Mouse (Mus musculus): ENCODE measurements around the gene Eif5.
A peak's percentile ranks its signal among the peaks of the same experiment; 100 is the strongest.
"Not testable (repeated sequence)": the region's sequence is repeated elsewhere in the genome, so short reads cannot be mapped to it uniquely, and the experiment has no call there.

Eif5 gene

DNA sequence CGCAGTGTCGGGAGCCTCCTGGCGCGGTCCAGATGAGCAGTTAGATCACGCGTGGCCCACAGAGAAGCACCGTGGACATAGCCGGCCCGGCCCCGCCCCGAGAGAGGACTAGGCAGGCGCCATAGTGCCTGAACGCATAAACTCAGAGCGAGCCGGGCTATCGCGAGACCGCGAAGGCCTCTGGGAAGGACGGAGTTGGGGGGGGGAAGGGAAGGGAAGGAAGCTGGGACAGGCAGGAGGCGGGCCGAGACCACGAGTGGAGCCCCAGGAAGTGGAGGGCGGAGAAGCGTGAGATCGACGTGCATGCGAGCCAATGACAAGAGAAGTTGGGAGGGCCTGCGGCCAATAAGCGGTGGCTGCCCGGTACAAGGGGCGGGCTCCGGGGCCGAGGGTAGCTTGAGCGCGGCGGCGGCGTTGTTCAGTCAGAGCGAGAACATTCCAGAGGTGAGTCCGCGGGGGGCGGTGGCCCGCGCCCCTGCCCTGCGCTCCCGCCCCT lies at the start of gene Eif5:
TSS of gene Eif5 (plus strand) at position 221 of the 496 bp plus-strand sequence.
- peak; percentile 99 for DNase-seq (ENCODE audit: low spot score in 2 of 2)

DNA sequence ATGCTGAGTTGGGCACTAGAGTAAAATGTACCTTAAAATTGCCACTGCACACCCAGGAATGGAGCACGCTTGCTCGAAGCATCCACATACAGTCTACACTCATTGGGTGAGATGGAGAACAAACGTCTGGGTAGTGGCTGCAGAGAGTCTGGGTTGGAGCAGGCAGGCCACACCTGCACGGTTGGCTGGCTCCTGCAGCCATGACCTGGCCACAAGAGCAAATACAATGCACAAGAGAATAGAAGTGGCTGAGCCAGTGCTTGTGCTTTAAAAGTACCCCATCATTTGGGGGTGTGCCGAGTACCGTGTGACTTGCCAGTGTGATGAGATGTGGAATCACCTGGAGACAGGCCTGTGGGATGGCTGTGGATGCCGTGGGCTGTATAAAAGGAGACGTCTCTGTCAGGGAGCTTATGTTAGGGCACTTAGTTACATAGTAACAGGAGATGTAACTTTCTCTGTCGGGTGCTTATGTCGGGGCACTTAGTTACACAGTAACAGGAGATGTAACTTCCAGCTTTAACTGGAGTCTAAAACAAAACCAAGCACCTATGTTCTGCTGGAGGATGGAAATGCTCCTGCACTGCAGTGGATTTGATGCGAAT lies 48.5 kb upstream of the Eif5 start:
- DNase-seq (ENCODE audit: low spot score in 2 of 2): no peak

DNA sequence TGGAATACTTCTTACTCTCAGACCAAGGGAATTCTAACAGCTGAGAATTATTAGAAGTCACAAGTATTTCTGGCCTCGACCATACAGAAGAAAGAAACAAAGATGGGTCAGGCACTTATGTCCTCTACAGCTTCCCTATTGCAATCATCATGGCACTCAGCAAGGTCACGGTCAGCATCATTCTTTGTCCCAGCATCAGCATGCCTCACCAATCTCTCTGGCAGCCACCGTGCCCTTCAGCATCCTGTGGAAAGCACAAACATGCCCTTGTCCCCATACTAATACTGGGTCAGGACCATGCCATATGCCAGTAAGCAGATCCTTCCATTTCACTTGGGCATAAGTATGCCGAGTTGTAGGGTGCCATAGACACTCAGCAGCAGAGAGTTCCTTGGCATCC lies 42.9 kb upstream of the Eif5 start:
- no peak for DNase-seq (ENCODE audit: low spot score in 2 of 2)

- no peak for DNase-seq (ENCODE audit: low spot score in 2 of 2)
Observed at GRCm38 (mm10) chr12:111497076-111497475, 40.7 kb upstream of the Eif5 start.

DNA sequence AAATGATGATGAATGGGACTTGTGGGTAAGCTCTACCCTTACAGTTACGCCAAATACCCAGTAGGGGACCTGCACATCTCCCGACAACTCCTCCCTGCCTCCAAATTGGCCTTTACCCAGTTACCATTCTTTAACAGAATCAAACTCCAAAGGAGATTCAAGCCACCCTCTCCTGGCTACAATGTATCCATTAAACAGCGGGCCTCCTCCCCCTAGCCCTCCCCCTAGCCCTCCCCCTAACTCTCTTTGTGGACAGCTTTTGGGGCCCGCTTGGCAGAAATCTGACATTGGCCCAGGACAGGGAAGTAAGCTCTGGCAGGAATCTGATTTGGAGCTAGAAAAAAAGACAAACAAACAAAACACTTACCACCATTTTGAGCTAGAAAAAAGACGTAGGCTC lies 38.2 kb upstream of the Eif5 start:
- DNase-seq (ENCODE audit: low spot score in 2 of 2): no peak

- DNase-seq (ENCODE audit: low spot score in 2 of 2): no peak
Observed at GRCm38 (mm10) chr12:111500725-111501124, 37.1 kb upstream of the Eif5 start.

GRCm38 (mm10) chr12:111503063-111503567 lies 34.7 kb upstream of the Eif5 start:
- DNase-seq (ENCODE audit: low spot score in 2 of 2): no peak

- DNase-seq (ENCODE audit: low spot score in 2 of 2): no peak
Observed at GRCm38 (mm10) chr12:111503571-111503970, 34.2 kb upstream of the Eif5 start.

DNA sequence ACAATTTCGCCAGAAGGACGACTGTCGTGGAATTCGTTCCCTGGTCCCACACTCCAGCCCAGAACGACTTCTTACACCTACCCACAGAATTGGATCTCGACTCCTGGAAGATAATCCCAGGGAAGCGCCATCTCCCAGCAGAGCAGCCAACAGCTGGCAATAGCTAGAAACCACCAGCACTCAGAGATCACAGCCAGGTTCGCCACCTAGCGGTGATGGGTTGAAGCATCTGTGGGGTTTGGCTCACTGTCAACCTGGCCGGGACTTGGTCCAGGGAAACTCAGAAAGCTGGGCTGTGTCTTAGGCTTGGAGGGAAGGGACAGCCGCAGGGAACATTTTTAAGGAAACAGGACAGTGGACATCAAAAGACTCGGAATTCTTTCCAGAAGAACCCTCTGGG lies 32.9 kb upstream of the Eif5 start:
- peak; percentile 89 to 93 for DNase-seq (ENCODE audit: low spot score in 2 of 2)

GRCm38 (mm10) chr12:111507001-111507400 lies 30.8 kb upstream of the Eif5 start:
- no peak for DNase-seq (ENCODE audit: low spot score in 2 of 2)

DNA sequence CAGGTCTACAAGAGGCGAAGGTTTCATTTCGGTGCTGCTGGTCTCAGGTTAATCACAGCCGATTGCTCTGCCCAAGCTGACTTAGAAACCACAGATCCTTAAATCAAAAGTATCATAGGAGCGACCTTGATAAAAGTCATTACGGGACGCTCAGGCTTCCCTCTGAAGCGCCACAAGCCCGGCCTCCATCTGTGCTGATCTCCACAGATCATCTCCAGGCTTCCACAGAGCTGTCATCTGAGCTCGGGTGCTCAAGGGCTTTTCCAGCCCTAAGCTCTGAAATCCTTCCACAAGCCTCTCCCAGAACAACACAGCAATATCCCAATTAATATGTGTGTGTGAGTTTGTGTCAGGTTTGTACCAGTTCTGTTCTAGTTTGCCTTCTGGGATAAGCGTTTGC lies 29.9 kb upstream of the Eif5 start:
- DNase-seq (ENCODE audit: low spot score in 2 of 2): no peak

DNA sequence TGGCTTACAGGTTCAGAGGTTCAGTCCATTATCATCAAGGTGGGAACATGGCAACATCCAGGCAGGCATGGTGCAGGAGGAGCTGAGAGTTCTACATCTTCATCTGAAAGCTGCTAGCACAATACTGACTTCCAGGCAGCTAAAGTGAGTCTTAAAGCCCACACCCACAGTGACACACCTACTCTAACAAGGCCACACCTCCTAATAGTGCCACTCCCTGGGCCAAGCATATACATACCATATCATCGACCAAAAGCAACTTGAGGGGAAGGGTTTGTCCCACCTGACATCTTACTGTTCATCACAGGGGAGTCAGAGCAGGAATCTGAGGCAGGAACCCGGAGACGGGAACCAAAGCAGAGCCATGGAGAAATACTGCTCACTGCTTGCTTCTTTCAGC lies 29.4 kb upstream of the Eif5 start:
- not testable (repeated sequence) for DNase-seq (ENCODE audit: low spot score in 2 of 2)

DNA sequence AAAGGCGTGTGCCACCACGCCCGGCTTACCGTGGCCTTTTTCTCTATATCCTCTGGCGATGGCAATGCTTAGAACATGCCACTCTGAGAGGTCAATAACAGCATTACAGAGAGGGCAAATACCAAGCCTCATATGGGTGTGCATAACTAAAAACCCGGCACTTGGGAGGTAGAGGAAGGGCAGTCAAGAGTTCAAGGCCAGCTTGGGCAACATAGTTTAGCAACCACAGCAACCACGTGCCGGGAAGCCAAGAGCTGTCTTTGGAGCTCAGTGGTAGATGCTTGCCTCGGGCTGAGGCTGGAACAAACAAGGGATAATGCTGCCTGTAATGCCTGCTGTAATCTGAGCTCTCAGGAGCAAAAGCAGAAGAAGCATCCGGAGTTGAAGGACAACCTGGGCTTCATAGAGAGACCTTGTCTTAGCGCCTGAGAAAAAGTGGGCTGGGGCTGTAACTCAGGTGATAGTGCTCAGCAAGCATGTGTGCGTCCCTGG lies 25.2 kb upstream of the Eif5 start:
- no peak for DNase-seq (ENCODE audit: low spot score in 2 of 2)

DNA sequence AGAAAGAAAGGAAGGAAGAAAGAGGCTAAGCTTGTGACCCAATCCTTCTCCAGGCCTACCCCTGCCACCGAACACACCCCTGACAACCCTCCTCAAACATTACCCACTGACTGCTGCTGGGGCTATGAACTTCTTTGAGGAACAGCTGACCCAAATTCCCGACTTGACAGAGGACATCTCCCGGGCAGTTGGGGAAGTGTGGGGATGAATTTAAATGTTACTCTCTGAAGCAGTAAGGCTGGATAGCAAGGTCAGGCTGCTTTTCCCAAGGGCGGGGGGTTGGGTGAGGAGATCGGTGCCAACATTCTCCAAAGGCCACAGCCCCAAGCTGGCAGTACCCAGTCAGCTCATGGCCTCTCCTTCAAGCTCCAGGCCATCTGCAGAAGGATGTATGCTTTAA lies 24.1 kb upstream of the Eif5 start:
- no peak for DNase-seq (ENCODE audit: low spot score in 2 of 2)

GRCm38 (mm10) chr12:111514231-111514792 lies 23.5 kb upstream of the Eif5 start:
- no peak for DNase-seq (ENCODE audit: low spot score in 2 of 2)

DNA sequence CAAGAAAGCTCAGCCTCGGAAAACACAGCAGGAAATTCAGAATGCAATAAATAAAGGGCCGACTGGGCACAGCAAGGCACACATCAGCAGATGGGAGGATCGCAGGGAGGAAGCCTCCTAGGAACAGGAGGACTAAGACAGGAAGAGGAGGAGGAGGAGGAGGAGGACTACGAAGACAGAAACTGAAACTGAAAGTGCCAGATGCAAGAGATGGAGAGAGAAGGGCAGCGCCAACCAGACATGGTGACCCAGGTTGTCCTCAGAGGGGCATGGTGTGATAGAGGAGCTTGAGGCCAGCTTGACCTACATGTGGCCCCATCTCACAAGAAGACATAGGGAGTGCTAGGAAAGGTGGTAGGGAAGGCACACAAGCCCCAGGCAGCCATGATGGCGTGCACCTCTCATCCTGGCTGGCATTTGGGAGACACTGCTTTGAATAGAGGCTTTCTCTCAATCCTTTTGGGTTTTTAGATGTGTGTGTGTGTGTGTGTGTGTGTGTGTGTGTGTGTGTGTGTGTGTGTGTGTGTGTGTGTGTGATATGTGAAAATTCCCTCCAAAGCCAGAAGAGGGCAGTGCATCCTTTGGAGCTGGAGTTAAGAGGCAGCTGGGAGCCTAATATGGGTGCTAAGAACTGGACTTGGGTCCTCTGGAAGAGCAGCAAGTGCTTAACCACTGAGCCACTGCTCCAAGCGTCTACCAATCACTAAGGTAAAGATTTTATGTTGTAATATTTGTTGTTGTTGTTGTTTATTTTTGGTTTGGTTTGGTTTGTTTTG lies 22.8 kb upstream of the Eif5 start:
- DNase-seq (ENCODE audit: low spot score in 2 of 2): no peak

DNA sequence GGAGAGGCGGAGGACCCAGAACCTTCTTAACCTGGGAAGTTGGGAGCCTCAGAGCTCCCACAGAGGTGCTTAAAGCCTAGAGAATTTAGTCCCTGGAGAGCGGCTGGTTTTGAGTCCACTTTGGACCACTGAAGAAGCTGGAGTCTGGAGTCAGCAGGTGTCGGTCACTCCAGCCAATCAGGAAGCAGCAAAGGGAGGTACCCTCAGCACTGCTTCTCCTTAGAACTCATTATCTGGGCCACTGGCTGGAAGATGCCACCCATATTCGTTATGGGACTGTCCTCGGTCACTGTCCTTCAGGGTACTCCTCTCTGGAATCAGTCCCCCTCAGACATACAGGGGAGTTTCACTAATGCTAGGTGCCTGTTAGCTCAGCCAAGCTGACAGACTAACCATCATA lies 21.9 kb upstream of the Eif5 start:
- no peak for DNase-seq (ENCODE audit: low spot score in 2 of 2)

DNA sequence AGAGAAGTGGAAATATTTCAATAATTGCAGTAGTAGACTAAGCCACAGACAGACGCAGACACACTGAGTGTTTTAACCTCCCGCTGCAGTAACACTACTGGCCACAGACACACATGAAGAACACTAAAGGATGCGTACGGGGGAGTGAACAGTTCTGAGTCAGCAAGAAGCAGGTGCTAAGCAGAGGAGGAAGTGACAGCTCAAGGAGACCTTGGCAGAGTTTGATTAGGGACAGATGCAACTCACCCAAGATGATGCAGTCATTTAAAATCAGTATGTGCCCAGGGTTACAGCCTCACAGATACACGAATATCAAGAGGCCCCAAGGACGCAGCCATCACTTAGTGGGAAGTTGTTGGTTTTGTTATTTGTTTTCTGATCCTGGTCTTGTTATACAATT lies 21.0 kb upstream of the Eif5 start:
- no peak for DNase-seq (ENCODE audit: low spot score in 2 of 2)

GRCm38 (mm10) chr12:111517901-111518300 lies 19.9 kb upstream of the Eif5 start:
- no peak for DNase-seq (ENCODE audit: low spot score in 2 of 2)

DNA sequence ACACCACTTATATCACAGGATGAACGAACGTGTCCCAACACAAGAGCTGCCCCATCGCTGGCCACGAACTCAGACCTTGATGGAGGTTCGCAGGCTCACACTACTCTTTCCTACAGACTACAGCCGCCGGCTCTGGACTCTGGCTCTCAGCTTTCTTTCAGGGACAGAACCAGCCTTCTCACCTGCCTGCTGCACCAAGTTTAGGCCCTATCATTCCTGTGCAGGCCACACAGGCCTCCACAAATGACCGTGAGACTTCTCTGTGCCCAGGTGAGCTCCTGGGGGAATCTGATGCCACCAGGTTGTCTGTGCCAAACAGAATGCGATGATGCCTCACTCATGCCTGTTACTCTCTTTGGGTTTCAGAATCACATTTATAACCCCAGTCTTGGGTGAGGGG lies 19.4 kb upstream of the Eif5 start:
- DNase-seq (ENCODE audit: low spot score in 2 of 2): no peak

DNA sequence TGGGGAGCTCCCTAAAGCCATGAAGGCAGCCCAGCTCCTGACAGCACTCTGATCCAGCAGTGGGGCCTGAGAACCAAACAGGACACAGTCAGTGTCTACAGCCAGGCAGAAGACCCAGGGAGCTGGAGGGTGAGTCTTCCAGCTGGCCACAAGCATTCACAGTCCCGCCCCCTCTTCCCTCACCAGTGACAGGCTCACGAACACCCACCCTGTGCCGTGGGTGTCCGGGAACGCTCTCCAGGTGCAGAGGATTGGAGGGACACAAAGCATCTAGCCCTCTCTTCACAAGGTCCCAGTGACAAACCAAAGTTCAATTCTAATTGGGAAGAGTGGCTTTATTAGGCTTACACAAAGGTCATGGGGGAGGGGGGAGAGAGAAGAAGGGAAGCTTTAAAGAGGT lies 18.0 kb upstream of the Eif5 start:
- no peak for DNase-seq (ENCODE audit: low spot score in 2 of 2)

DNA sequence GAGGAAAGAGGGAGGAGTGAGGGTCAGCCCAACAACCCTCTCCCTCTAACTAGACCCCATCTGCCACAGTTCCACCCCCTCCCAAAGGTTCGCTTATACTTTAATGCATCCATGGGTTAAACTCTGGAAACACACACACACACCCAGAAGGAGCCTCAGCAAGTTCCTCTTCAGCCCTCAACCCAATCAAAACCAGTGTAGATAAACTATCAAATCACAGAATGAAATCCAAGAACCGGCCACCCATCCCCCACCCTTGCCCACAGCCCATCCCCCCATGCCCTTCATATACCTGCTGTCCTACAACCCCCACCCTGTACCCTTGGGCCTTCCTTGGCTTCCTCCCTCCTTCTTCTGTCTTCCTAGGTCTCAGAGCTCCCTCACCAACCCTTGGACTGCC lies 16.8 kb upstream of the Eif5 start:
- no peak for DNase-seq (ENCODE audit: low spot score in 2 of 2)

DNA sequence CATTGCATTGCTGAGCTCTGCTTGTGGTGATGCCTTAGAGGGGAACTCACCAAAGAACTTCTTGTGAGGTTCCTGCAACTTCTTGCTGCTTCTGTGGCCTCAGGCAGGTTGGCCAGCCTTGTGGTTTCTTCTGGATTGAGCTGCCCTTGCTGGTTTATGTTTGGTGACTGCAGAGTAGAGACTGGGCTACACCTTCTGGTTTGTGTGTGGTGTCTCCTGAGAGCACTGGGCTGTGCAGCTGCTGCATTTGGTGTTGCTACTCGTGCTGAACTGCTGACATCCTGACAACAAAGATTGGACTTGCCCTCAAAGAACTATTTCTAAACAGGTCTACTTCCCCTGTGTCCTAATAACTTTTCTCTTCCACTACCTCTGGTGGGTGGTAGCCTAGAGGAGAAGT lies 13.3 kb upstream of the Eif5 start:
- DNase-seq (ENCODE audit: low spot score in 2 of 2): no peak

All from urinary bladder, postnatal 4 days (tissue).